8 mouse cellular contexts compared by ENCODE assay signal in genomic region chr10:87927131-87927609, GRCm38 (mm10).
A peak's percentile ranks its signal among the peaks of the same experiment; 100 is the strongest.
DNase-seq lines count a peak whose midpoint lies in the region; ATAC-seq and TF ChIP-seq lines count a peak whose summit lies in the region.

No protein-coding gene starts in this region.

- H3K4me2 ChIP-seq in hindbrain, embryonic 15.5 days, result peak overlapping the region; percentile 22
- H3K4me2 ChIP-seq in midbrain, embryonic 11.5 days, result no peak overlapping the region

- H3K9ac ChIP-seq in MEL (ENCODE audit: control insufficient read depth, low read depth, low read length, poor library complexity, severe bottlenecking), result no peak overlapping the region
- no peak overlapping the region for H3K9ac ChIP-seq in hindbrain, embryonic 15.5 days
- no peak overlapping the region for H3K9ac ChIP-seq in midbrain, embryonic 11.5 days (ENCODE audit: low read length)

- TF ChIP-seq RAD21 in MEL (IDR thresholded peaks at IDR 0.05; ENCODE audit: low read depth, low read length), result no peak

- no peak overlapping the region for H3K27ac ChIP-seq in MEL (ENCODE audit: control insufficient read depth, low read depth, low read length)
- H3K27ac ChIP-seq in gastrocnemius, adult 2 months, result peak overlapping the region; percentile 56; the same call in 1 of the 2 replicates
- H3K27ac ChIP-seq in hindbrain, embryonic 15.5 days (replicated peaks), result peak overlapping the region; percentile 34; the same call in 1 of the 2 replicates
- no peak overlapping the region for H3K27ac ChIP-seq in midbrain, embryonic 11.5 days (ENCODE audit: low read depth, low read length)

- peak; percentile 11 for DNase-seq in MEL (ENCODE audit: low read depth, low spot score)
- DNase-seq in adrenal gland, postnatal 14 days, result peak; percentile 73
- peak; percentile 46 for DNase-seq in gastrocnemius, adult 2 months
- DNase-seq in layer of hippocampus, postnatal 36 days, result peak; percentile 19 to 41
- peak; percentile 86 for DNase-seq in midbrain, embryonic 11.5 days (ENCODE audit: low spot score, missing footprints)
- peak; percentile 54 for DNase-seq in testis, postnatal 14 days (ENCODE audit: low spot score)
- DNase-seq in spleen, postnatal 14 days (ENCODE audit: low spot score in 2 of 2), result no peak

- TF ChIP-seq POLR2A in MEL (IDR thresholded peaks at IDR 0.05; ENCODE audit: control insufficient read depth in 1 of 2, insufficient read depth in 1 of 2, low read depth in 1 of 2, low read length in 2 of 2, poor library complexity in 1 of 2), result no peak

- peak; percentile 89 for ATAC-seq in hindbrain, embryonic 15.5 days (ENCODE audit: low FRiP score, low read depth)
- peak; percentile 92 for ATAC-seq in midbrain, embryonic 11.5 days (ENCODE audit: low FRiP score)

- TF ChIP-seq CTCF in MEL (IDR thresholded peaks at IDR 0.05 in 2 of 3, conservative IDR thresholded peaks at IDR 0.05 in 1 of 3; ENCODE audit: control insufficient read depth in 1 of 3, insufficient read depth in 1 of 3, low read depth in 2 of 3, low read length in 3 of 3, poor library complexity in 1 of 3, severe bottlenecking in 1 of 3), result no peak
- TF ChIP-seq CTCF in gastrocnemius, adult 2 months (IDR thresholded peaks at IDR 0.05), result no peak

- H3K36me3 ChIP-seq in MEL (ENCODE audit: control insufficient read depth in 1 of 2, insufficient read depth in 2 of 2, low read length in 2 of 2), result no peaks in the 10 kb centered on the region
- no peaks in the 10 kb centered on the region for H3K36me3 ChIP-seq in hindbrain, embryonic 15.5 days
- H3K36me3 ChIP-seq in midbrain, embryonic 11.5 days (ENCODE audit: control insufficient read depth, insufficient read depth, low read length), result no peaks in the 10 kb centered on the region

- no peaks in the 10 kb centered on the region for H3K79me2 ChIP-seq in MEL (ENCODE audit: control insufficient read depth, insufficient read depth, low read length, poor library complexity)

- H3K4me3 ChIP-seq in MEL (ENCODE audit: control insufficient read depth in 1 of 2, insufficient read depth in 1 of 2, low read depth in 2 of 2, low read length in 2 of 2), result no peak overlapping the region
- 0 out of 2 replicates have a peak overlapping the region, but pooled peaks have one; percentile 2 for H3K4me3 ChIP-seq in gastrocnemius, adult 2 months
- H3K4me3 ChIP-seq in hindbrain, embryonic 15.5 days, result no peak overlapping the region
- no peak overlapping the region for H3K4me3 ChIP-seq in midbrain, embryonic 11.5 days (ENCODE audit: low read depth, low read length)

- no peak for TF ChIP-seq EP300 in MEL (IDR thresholded peaks at IDR 0.05; ENCODE audit: low read depth in 1 of 2, low read length in 2 of 2)

- H3K27me3 ChIP-seq in MEL (ENCODE audit: control insufficient read depth in 1 of 2, insufficient read depth in 2 of 2, low read length in 2 of 2), result no peaks in the 10 kb centered on the region
- H3K27me3 ChIP-seq in hindbrain, embryonic 15.5 days, result no peaks in the 10 kb centered on the region
- H3K27me3 ChIP-seq in midbrain, embryonic 11.5 days (ENCODE audit: control insufficient read depth, insufficient read depth, low read length), result no peaks in the 10 kb centered on the region

- no peaks in the 10 kb centered on the region for H3K9me3 ChIP-seq in MEL (replicated peaks; ENCODE audit: insufficient read depth, low read length)
- H3K9me3 ChIP-seq in hindbrain, embryonic 15.5 days, result no peaks in the 10 kb centered on the region
- H3K9me3 ChIP-seq in midbrain, embryonic 11.5 days (ENCODE audit: control insufficient read depth, low read length), result no peaks in the 10 kb centered on the region

- intact Hi-C loops in gastrocnemius, adult 2 months (cut with DNase I), result no loop called here

- 13% methylated on average over 6 of the region's 6 CpGs for WGBS in hindbrain, embryonic 15.5 days
- WGBS in midbrain, embryonic 11.5 days, result 24% methylated on average over 6 of the region's 6 CpGs

- H3K4me1 ChIP-seq in MEL (ENCODE audit: control insufficient read depth in 1 of 2, insufficient read depth in 2 of 2, low read length in 2 of 2), result no peaks in the 10 kb centered on the region
- H3K4me1 ChIP-seq in hindbrain, embryonic 15.5 days (replicated peaks), result peaks cover 13% of the 10 kb centered on the region
- H3K4me1 ChIP-seq in midbrain, embryonic 11.5 days (ENCODE audit: control insufficient read depth, insufficient read depth, low read length), result peaks cover 2% of the 10 kb centered on the region; the same call in 1 of the 2 replicates

TF ChIP-seq in MEL, 35 proteins besides CTCF, POLR2A, EP300 and RAD21:
- TF ChIP-seq JUND (IDR thresholded peaks at IDR 0.05; ENCODE audit: low read depth, low read length) (no peak), MYB (IDR thresholded peaks at IDR 0.05; ENCODE audit: low read depth, low read length) (no peak), ZMIZ1 (IDR thresholded peaks at IDR 0.05; ENCODE audit: low read depth, low read length) (no peak), USF1 (IDR thresholded peaks at IDR 0.05; ENCODE audit: low read depth, low read length) (peak; percentile 14; the same call in 1 of the 2 replicates), MYC (IDR thresholded peaks at IDR 0.05; ENCODE audit: low read depth, low read length) (no peak), MXI1 (IDR thresholded peaks at IDR 0.05; ENCODE audit: low read depth, low read length) (no peak), E2F4 (IDR thresholded peaks at IDR 0.05; ENCODE audit: borderline replicate concordance, low read depth, low read length) (no peak), MAX (IDR thresholded peaks at IDR 0.05; ENCODE audit: low read length) (no peak)

Comparison
In these comparisons a context has a peak if more than half of its experiments do, and no peak if none do; other contexts are left out.
1. DNase-seq: peak in MEL (single experiment), adrenal gland, postnatal 14 days (single experiment), gastrocnemius, adult 2 months (single experiment), layer of hippocampus, postnatal 36 days (2 of 2), midbrain, embryonic 11.5 days (single experiment) and testis, postnatal 14 days (single experiment); none in spleen, postnatal 14 days (0 of 2).
2. H3K27ac ChIP-seq: peak in gastrocnemius, adult 2 months (single experiment) and hindbrain, embryonic 15.5 days (single experiment); none in MEL (single experiment) and midbrain, embryonic 11.5 days (single experiment).